Mouse (Mus musculus) olfactory bulb, adult 2 months (tissue): ENCODE results near the gene Begain.

Source experiments
- CTCF ChIP-seq: fragments of 200-500 bp; IDR thresholded peaks from 2 replicates; pipeline ENCODE4 v1.5.1; 2012; ENCODE audit warnings: low read depth, mild to moderate bottlenecking, low read length, moderate library complexity; ENCODE audit not compliant: insufficient read depth
- POLR2A ChIP-seq: fragments of 200-500 bp; IDR thresholded peaks from 2 replicates; pipeline ENCODE4 v1.6.1; 2012; ENCODE audit warnings: mild to moderate bottlenecking, low read depth, low read length, moderate library complexity; ENCODE audit not compliant: insufficient read depth

- TF ChIP-seq CTCF (no peak), POLR2A (no peak)
Observed at GRCm38 (mm10) chr12:109068738-109069137, 721 bp upstream of the Begain start.
